Mouse (Mus musculus) urinary bladder, postnatal 4 days (tissue): Measurements from ENCODE around the gene Taldo1.
"Not testable (repeated sequence)": the region's sequence is repeated elsewhere in the genome, so short reads cannot be mapped to it uniquely, and the experiment has no call there.

Experiments
- DNase-seq, 2 experiments: peaks; one replicate each; pipeline ENCODE4 v3.0.0; 2021 to 2022; ENCODE audit warnings: low spot score in 2 of 2

Taldo1 gene

DNA sequence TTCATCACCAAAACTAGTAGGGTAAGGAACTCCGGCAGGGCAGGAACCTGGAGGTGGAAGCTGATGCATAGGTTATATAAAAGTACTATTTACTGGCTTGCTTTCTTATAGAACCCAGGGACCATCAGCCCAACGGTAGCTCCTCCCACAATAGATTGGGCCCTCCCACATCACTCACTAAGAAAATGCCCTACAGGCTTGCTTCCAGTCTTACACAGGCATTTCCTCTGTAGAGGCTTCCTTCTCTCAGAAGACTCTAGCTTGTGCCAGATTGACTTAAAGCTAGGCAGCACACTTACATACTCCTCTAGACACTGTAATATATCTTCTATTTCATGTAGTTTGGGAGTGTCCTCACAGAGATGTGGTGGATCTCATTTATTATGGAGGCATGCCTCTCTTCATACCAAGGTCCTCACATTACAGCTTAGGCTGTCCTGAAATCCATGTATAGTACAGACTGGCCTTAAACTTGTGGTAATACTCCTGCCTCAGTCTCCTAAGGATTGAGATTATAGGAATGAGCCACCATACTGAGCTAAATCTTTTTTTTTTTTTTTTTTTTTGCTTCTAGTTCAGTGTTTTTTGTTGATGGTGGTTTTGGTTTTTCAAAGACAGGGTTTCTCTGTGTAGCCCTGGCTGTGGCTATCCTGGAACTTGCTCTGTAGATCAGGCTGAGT lies 4.1 kb upstream of the Taldo1 start:
- no peak for DNase-seq

DNA sequence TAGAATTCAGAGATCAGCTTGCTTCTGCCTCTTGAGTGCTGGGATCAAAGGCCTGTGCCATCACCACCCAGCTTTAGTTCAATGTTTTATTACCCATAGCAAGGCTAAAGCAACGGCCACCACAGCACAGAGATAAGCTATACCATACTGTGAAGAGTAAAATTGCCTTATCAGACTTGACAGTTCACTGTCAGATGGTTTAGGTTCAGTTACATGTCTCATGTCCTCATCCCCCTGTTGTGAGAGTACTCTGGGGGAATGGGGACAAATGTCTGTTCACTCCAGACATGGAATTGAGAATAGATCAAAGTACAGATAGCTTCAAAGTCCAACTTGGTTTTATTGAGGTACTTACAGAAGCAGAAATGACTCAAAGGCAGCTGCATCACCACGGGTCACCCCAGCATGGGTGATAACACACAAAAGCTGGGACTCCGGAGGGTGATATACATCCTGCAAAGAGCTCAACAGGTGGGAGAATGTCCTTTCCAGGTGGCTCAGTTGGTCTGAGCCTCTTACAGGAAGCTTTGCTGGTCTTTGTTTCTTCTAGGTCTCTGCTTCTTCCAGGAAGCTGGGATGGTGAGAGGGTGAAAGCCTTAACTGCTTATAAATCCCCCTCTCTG lies 3.4 kb upstream of the Taldo1 start:
- no peak for DNase-seq

DNA sequence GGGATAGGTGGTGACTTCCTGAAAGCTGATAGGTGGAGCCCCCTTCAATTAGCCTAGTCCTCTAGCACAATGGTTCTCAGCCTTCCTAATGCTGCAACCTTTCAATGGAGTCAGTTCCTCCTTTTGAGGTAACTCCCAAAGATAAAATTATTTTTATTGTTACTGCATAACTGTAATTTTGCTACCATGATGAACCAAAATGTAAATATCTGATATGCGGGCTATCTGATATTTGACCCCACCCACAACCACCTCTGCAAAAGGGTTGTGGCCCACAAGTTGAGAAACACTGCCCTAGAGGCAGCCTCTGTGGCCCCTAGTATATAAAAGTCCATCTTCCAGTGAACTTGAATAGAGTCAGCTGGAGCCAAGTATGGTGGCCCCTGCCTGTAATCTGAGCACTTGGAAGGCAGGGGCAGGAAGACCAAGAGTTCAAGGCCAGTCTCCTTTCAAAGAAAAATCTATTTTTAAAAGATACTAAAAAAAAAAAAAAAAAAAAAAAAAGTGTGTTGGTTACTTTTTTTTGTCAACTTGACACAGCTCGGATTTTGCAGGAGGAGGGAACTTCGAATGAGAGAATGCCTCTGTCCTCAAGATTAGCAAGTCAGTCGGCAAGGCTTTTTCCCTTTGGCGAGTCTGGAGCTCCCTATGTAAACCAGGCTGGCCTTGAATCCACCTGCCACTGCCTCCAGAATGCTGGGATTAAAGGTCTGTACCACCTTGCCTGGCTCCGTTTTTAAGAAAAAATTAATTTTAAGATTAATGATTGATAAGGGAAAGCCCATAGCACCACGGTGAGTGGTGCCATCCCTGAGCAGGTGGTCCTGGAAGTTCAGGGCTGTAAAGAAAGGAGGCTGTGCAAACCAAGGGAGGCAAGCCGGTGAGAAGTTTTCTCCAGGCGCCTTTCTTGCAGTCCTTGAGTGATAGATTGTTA lies 1.4 kb upstream of the Taldo1 start:
- no peak for DNase-seq

DNA sequence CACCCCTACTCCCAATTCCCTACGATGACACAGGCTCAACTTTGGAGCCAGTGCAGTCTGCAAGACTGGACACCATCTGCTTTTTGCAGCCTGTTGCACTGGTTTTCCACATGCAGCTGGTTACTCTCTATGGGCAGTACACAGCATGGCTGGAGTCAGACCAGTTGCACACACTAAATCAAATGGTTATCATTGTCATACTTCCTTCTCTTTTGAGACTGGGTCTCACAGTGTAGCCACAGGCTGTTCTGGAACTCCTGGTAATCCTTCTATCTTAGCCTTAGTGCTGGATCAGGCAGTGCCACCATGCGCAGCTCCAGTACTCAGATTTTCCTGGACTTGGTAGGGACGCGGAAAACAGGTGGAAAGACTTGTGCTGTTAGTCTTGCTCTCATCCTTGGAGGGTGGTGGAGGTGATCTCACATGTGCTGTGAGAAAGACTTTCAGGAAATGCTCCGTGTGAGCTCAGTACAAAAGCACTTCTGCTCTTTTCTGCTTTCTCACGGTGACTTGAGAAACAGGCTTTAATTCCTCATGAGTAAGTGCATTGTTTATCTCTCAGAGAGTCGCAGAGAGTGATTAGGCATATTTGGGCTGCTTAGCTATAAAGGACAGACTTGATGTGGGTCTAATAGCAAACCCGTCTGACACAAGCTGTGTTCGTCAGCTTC lies 688 bp downstream of the Taldo1 start:
- DNase-seq, result no peak

DNA sequence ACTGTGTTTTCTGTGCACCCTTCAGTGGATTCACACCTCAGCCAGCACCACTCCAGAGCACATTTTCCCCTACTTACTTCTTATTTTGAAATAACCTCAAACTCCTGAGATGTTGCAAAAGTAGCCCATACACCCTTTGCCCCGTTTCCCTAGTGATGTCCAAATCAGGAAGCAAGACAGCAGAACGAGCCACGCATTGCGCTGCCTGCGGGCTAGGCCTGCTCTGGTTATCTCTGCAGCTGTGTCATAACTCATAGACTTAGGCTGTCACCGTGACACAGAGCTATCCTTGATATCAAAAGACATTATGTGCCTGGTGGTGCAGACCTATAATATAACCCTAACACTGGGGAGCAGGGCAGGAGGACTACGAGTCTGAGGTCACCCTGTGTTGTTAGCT lies 2.2 kb downstream of the Taldo1 start:
- DNase-seq, result no peak

DNA sequence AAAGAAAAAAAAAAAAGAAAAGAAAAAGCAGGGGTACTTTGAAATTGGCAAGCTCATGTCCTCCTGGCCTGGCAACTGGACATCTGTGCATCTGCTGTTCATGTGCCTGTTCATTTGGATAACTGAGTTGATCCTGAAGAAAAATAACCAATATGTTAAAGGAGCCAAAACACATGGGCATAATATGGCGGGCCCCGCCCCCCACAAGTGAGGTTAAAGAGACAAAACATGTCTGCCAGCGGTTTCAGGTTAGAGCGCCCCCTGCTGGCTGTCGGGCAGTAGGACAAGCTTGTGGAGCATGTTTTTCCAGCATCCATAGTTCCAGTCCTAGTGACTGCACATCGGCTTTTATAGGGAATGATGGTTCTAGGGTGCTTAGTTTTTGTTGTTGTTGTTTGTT lies 2.8 kb downstream of the Taldo1 start:
- DNase-seq, result peak; percentile 57 to 81

DNA sequence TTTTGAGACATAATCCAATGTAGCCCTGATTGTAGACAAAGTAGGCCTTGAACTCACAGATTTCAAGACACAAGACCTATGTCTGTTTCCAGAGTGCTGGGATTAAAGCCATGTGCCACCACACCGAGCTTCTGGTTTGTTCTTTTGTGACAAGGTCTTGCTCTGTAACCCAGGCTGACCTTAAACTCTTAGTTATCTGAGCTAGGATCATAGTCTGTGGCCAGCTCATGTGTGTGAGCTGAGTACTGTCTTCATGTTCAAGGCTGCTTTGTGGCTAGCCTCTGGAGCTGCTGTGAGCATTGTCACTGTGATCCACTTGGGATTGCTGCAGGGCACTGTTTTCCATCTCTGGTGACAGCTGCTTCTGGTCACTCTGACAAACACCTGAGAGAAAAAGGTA lies 3.3 kb downstream of the Taldo1 start:
- no peak for DNase-seq

DNA sequence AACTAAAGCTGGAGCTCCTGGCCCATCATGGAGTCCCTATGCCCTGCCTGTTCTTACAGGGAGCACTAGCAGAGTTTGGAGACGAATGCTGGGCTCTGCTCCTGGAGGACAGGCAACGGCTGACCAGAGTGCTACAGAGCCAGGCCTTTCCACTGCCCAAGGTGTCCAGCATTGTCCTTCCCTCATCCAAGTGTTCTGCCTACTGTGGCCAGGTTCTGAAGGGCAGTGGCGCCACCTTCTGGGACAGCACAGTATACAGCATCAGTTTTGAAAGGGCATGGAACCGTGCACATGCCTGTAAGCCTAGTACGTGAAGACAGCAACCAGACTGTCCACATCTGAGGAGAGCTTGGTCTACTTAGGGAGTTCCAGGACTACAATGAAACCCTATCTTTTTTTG lies 11.3 kb downstream of the Taldo1 start:
- peak; percentile 39 to 65 for DNase-seq

DNA sequence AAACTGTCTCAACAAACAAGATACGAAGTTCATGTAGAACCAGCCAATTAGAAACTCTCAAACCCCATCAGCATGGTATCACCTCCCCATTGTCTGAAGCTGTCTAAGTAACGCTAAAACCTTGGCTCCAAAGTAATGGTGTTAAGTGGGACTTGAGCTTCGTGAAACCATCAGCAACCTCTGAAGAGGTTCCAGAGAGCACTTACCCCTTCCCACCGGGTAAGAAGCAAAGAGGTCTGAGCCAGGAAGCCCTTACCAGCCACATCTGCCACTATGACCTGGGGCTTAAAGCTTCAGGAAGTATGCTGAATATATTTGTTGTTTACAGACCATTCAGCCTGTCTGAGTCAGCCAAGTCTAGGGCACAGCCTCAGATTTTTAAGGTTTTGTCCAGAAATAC lies 13.5 kb downstream of the Taldo1 start:
- DNase-seq, result no peak

DNA sequence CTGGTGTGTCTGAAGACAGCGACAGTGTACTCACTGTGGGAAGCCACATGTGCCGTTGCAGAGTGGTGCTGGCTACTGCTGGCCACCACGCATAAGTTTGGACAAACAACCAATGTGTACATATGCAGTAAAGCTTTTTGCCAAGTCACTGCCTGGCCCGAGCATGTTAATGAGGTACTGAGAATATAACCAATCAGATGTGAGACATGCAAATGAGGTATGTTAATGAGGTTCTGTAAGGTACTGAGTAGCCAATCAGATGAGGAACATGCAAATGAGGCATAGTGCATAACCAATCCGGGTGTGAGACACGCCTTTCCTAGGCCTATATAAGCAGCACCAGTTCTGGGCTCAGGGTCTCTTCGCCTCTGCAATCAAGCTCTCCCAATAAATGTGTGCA lies 15.7 kb downstream of the Taldo1 start:
- DNase-seq, result not testable (repeated sequence)

DNA sequence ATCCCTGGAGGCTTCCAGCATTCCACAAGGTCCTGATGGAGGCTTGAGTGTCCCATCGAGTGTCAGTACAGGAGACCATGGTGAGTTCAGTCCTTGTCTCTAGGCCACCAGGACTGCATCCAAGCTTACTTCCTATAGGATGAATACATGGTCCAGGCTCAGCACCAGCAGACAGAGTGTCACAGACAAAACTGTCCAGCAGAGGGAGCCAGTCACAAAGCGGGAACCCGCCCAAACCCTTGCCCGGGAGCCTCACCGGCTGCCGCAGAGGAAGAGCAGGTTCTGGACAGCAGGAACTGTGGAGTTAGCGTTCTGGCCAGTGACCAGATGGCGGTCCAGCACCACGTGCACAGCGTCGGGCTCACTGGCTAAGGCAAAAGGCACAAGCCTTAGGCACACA lies 16.8 kb downstream of the Taldo1 start:
- peak; percentile 82 to 90 for DNase-seq

DNA sequence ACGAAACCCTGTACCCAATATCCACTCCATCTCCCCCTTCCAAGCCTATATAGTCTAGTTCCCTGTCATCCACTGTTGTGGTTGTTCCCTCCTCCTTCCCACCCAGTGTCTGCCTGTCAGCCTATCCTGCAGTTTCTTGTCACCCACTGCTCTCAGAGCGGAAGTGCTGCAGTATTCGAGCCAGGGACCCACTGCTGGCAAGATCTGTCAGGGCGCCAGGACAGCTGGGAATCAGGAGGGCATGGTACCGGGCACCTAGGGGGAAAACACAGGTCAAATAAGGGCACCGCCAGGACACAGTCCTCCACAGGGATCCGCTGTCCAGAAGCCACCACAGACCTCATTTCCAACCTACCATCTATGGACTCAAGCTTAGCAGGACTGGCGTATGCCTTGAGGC lies 18.6 kb downstream of the Taldo1 start:
- DNase-seq, result no peak

DNA sequence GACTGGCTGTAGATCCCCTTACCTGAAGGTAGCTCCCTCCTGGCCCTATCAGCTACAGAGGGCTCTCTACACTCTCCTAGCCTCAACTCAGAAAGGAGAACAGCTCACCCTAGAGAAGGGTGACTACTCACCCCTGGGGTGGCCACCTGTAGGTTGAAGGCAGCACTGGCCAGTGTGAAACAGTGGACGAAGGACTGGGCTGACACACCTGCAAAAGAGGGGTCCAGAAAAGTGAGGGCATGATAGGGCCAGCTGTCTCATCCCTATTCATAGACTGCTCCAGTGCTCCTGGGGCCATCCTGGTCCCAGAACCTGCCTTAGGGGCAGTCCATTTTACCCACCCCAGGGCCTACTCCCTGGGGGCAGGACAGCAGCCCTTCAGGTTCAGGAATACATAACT lies 19.7 kb downstream of the Taldo1 start:
- DNase-seq, result no peak

DNA sequence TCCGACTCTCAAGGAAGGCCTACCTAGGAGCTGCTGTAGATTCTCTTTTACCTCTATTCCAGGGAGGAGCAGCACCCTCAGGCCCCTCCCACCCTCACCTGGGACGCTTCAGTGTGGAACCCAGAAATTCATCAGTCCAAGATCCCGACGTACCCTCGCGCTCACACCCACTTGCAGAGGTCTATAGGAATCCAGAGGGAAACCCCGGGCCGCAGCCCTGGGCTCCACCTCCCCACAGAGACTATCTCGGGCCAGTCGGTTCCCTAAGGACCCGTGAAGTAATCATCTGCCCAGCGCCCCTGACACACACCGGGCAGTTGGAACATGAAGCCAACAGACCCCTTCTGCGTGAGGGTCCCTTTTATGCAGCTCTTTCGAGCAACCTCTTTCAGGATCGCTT lies 21.3 kb downstream of the Taldo1 start:
- DNase-seq, result no peak

DNA sequence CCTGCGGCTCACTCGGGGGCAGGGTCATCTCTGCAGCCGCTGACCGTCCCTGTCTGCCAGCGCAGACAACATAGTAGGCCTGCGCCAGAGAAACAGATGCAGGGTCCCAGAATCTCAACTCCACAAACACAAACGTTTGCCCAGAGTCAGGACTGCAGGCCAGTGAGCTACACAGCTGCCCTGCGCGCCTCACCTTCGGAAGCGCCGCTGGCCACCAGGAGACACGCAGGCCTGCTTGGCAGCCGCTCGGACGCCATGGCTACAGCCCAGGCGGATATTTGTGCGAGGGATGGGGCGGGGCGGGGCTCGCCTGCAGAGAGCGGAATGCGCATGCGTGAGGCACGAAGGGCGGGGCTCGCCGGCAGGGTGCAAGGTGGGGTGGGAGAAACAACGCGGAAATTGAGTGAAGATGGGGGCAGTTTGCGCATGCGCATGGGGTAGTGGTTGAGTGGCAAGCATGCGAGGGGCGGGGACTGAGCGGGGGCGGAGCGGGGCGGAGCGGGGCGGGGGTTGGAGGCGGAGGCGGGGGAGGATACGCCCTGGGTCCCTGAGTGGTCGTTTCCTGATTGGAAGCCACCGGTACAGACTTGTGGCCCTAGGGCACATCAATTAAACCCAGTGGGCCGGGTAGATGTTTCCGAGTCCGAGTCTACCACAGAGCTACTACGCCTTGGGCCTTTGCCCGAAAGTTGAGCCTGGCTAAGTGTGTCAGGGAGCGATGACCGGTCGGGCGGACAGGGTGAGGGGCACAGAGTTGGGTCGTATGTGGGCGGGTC lies 22.0 kb downstream of the Taldo1 start, which contains the start of gene Gatd1:
Gene Gatd1 (minus strand): TSS at position 328 of the 776 bp plus-strand sequence.
- DNase-seq, result peak; percentile 99 to 100

DNA sequence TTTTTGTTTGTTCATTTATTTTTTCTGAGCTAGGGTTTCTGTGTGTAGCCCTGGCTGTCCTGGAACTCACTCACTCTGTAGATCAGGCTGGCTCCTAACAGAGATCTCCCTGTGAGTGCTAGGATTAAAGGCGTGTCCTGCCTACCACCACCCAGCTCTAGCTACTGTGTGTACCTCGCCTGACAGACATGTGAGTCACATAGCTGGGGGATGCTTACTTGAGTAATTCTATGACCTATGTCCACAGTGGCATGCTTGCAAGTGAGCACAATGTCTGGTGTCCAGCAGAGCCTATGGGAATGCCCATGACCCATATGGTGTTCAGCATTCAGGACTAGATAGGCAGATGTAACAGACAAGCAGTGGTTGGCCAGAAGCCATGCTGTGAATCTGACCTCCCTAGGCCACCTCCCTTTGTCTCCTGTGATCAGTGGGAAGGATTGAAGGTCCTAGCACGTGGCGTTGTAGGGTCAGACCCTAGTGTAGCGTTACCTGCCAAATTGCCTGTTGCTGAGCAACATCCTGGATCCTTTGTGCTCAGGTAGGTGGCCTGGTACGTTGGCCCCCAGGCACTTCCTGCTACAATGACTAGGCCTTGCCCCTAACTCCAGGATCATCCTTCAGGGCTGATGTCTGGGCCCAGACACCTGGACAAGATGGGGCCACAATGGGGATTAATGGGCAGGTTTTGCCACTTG lies 24.3 kb downstream of the Taldo1 start:
- DNase-seq, result no peak

DNA sequence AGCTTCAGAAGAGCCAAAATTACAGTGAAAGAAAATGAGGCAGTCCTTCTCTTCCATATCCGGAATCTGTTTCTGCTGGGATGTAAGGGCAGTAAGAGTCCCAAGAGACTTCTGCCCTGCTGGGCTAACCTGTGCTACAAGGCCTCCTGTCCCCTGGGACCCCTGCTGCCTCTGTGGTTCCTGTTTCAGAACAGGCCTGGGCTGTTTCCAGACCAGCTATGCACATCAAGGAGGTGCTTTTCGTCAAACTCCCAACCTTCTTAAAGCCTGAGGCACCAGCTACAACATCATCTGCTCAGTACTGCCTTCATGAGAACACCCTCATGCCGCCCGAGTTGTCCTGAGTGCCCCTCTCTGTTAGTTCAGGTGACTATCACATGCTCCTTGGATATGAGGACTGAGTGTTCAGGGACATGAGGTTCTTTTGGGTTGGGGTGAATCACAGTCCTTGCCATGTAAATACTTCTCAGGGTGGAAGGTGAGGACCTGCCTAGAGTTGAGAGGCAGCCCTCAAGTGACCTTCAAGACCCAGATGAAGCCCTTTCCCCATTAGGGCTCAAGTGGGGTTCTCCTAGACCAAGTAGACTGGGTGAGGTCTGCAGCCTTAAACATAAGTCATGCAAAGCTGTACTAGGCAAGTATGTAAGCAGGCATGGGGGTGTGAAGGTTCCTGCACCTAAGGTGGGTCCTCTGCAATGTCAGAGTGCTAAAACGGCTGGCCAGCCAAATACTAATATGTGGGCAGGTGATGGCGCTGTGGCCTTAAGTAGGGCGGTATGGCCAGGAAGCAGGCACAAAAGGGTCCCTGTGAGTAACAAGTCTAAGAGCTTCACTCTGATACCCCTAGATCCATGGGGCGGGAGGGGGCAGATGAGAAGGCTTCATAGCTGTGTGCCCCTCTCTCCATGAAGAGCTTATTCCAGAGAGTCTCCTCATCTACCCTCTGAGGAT lies 26.0 kb downstream of the Taldo1 start:
- no peak for DNase-seq

DNA sequence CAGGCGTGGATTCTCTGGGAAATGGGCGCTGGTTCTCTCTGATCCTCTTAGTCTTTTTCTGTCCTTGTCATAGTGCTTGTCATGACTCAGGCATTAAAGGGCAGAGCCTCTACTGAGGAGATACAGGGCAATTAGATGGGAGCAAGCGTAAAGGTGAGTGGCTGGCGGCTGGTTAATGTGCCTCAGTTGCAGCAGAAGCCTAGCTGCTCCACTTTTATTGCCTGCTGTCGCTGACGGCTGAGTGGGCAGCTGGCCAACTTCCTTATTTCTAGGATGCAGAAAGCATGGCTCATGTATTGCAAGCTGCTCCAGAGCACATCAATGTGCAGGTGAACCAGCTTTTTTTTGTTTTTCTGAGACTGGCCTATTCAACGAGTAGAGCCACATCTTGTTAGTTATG lies 27.0 kb downstream of the Taldo1 start:
- DNase-seq, result no peak

DNA sequence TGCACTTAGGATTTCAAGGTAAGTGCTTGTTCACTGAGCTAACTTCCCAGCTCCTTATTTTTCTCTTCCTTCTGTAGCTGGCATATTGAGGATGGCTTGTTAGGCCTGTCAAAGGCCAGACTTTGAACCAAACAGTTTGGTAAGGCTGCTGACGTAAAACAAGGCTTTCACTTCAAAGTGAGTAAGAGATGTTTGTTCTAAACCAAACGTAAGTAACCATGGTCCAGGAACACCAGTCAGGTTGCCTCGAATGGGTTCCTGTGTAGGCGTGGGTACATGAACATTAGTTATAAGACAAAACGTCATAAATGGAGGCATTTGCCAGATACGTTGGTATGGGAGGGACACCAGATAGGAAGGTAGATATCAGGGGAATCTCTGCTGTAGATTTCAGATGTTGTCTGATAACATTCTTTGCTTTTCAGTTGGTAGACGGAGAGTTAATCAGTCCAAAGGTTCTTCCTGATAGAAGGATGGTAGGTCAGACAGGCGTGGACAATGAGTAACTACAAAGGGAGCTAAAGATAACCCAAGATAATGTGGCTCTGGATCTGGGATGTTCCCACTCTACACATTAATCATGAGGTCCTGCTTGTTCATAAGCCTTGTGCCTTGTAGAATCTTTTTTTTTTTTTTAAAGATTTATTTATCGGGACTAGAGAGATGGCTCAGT lies 28.2 kb downstream of the Taldo1 start:
- DNase-seq, result no peak
